Mouse (Mus musculus) left cerebral cortex, adult 18-20 months (tissue): ENCODE data around the gene Tmem213. TPM values are rescaled to one million over a fixed set of nuclear protein-coding genes. Genes with fewer than 3 reads are reported as not detected.

Experiments
- DNase-seq, 2 experiments: peaks; one replicate each; pipeline ENCODE4 v3.0.0; 2021 to 2022; ENCODE audit warnings: low spot score in 2 of 2, mixed read lengths in 1 of 2
- total RNA-seq, 2 experiments: library from RNA; stranded (reverse); gene quantifications; 2 replicates each; pipeline ENCODE4 v1.2.3; 2021

Gene Tmem213
- total RNA-seq, 2 experiments from 2014 or later = not detected

- DNase-seq = no peak
Observed at GRCm38 (mm10) chr6:38152305-38152704, 43.2 kb downstream of the Tmem213 start.

- no peak for DNase-seq
Observed at GRCm38 (mm10) chr6:38156204-38156603, 47.1 kb downstream of the Tmem213 start.

DNA sequence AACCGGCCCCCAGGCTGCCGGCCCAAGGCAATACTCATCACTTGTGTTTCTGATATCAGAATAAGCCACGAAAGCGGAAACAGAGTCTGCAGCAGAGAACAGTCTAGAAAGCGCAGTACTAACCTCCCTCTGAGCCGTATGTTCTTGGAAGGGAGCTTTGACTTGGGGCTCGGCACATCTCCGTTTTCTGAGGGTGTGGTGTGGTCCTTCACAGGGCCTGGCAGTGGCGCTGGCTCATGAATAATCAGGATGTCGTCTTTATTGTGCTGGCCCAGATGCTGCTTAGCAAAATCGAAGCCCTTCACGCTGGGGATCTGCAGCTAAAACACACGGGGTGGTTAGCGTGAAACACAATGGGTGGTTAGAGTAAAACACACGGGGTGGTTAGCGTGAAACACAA lies 48.9 kb downstream of the Tmem213 start:
- no peak for DNase-seq

GRCm38 (mm10) chr6:38159576-38159975 lies 50.5 kb downstream of the Tmem213 start:
- DNase-seq = no peak

- DNase-seq = peak; percentile 74 to 90
Observed at GRCm38 (mm10) chr6:38160102-38160501, 51.0 kb downstream of the Tmem213 start.

GRCm38 (mm10) chr6:38160556-38160955 lies 51.5 kb downstream of the Tmem213 start:
- DNase-seq = no peak

DNA sequence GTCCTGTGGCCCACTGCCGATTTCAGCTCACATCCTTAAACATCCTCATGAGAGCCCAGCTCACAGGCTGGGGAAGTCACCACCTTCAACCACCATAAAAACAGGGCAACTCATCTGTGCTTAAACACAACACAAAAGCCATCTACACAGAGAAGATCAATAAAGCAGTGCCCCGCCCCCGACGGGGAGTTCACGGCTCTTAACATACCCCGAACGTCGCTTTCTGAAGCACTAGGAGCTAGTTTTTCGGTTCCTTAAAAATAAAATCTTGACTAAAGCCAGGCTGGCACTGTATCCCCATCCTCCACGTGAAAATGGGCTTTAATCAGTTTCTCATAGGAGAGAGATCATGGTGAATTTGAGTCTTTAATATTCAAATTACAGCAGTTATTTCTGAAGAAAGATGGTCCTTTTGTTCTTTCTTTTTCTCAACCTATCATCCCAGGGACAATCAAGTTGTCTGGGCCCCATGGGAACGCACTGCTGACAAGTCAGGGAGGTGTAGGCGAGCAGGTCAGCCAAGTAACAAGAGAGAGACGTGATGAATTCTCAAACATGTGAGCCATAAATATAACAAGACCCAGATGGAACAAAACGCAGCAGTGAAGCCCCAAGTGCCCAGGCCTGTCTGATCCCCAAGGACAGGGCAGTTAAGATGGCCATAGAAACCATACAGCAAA lies 53.9 kb downstream of the Tmem213 start:
- DNase-seq = no peak

DNA sequence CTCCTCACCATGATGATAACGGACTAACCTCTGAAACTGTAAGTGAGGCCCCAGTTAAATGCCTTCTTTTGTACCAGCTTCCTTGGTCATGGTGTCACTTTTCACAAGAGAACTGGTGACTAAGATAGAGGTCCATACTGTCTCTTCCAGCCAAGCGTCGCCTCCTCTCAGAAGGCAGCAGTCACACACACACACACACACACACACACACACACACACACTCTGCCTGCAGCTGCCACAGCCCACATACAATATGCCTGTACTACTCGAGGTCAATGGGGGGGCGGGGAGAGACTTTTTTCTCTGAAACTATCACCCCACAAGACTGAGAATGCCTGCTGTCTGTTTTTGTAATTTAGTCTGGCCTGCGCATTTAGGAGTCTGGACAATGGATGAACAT lies 55.6 kb downstream of the Tmem213 start:
- DNase-seq = peak in 1 of 2 experiments; percentile 41

DNA sequence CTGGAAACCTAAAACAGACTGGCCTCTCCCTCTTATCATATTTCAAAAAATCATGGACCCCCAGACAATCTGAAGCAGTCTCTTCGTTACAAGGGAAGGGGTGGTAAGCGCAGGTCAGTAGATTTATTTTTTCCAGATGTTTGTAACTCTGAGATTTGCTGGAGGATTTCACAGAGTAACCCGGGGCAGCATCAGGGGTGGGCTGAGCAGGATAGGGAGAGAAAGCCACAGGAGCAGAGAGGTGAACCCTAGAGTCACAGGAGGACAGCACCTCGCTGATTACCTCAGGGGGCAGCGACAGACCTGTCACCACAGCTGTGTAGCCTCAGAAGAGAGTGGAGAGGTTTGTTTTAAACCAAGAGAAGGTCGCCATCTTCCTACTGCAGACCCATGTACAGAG lies 56.3 kb downstream of the Tmem213 start:
- DNase-seq = no peak

Other genes with a start within 250 kb of the Tmem213 start
- gene Trim24, start 238.4 kb upstream of the Tmem213 start, total RNA-seq = 10 to 100 TPM; 27.2 to 30.0 TPM
- gene Svopl, start 62.3 kb upstream of the Tmem213 start, total RNA-seq = not detected
- 1 to 10 TPM; 1.4 to 2.0 TPM for gene Atp6v0a4, start 15.3 kb downstream of the Tmem213 start, total RNA-seq
- 10 to 100 TPM; 38.0 to 38.3 TPM for gene D630045J12Rik, start 144.8 kb downstream of the Tmem213 start, total RNA-seq
- gene Zc3hav1l, start 190.0 kb downstream of the Tmem213 start, total RNA-seq = 1 to 10 TPM; 3.1 to 3.5 TPM
- gene Zc3hav1, start 245.3 kb downstream of the Tmem213 start, total RNA-seq = 1 to 10 TPM; 4.6 to 4.9 TPM